Mouse (Mus musculus) stomach, postnatal 0 days (tissue): ENCODE measurements around the gene Acbd6. TPM values are rescaled to one million over a fixed set of nuclear protein-coding genes. Genes with fewer than 3 reads are reported as not detected.
A peak's percentile ranks its signal among the peaks of the same experiment; 100 is the strongest.

Experiments used
- ATAC-seq: fragments of 200-750 bp; cut with Nextera tagmentation; 2 replicates; pipeline ENCODE4 v1.8.0; 2017; ENCODE audit not compliant: low FRiP score, low TSS enrichment
- DNase-seq: peaks from one replicate; pipeline ENCODE4 v3.0.0-alpha.2; 2016; ENCODE audit warnings: low spot score
- H3K27ac ChIP-seq: fragments of 300-500 bp; sonication (generic); replicated peaks from 2 replicates; pipeline ENCODE4 v1.5.1; 2014; ENCODE audit warnings: mild to moderate bottlenecking, control low read depth
- H3K27me3 ChIP-seq: fragments of 300-500 bp; sonication (generic); 2 replicates; pipeline ENCODE4 v1.6.1; 2014; ENCODE audit warnings: low read length; ENCODE audit not compliant: control insufficient read depth, insufficient read depth
- H3K36me3 ChIP-seq: fragments of 300-500 bp; sonication (generic); 2 replicates; pipeline ENCODE4 v1.6.1; 2014; ENCODE audit warnings: low read length, mixed read lengths; ENCODE audit not compliant: control insufficient read depth, insufficient read depth
- H3K4me1 ChIP-seq: fragments of 300-500 bp; sonication (generic); replicated peaks from 2 replicates; pipeline ENCODE4 v1.6.1; 2014; ENCODE audit warnings: antibody characterized with exemption; ENCODE audit not compliant: control insufficient read depth, insufficient read depth
- H3K4me2 ChIP-seq: fragments of 300-500 bp; sonication (generic); replicated peaks from 2 replicates; pipeline ENCODE4 v1.6.1; 2014; ENCODE audit warnings: low read depth, mild to moderate bottlenecking, control low read depth, moderate library complexity
- H3K4me3 ChIP-seq: fragments of 300-500 bp; sonication (generic); 2 replicates; pipeline ENCODE4 v1.5.1; 2014; ENCODE audit warnings: low read depth, low read length, control low read depth
- H3K9ac ChIP-seq: fragments of 300-500 bp; sonication (generic); 2 replicates; pipeline ENCODE4 v1.6.1; 2014; ENCODE audit warnings: mild to moderate bottlenecking, low read length, control low read depth, mixed read lengths
- H3K9me3 ChIP-seq: fragments of 300-500 bp; sonication (generic); 2 replicates; pipeline ENCODE4 v1.6.1; 2016; ENCODE audit warnings: low read length; ENCODE audit not compliant: control insufficient read depth
- CTCF ChIP-seq: IDR thresholded peaks from 2 replicates; pipeline ENCODE4 v1.5.1; 2016; ENCODE audit warnings: antibody characterized with exemption, low read depth, mild to moderate bottlenecking, moderate library complexity
- EP300 ChIP-seq: optimal IDR thresholded peaks from 2 replicates; pipeline ENCODE3; 2016; ENCODE audit warnings: antibody characterized with exemption
- WGBS: fragments of 180-500 bp; shearing (Covaris S2); extraction: QIAGEN DNeasy Blood & Tissue Kit; methylation state at CpG from one replicate; pipeline ENCODE4 v1.1.7; 2014; 5-methylcytosine and 5-hydroxymethylcytosine counted together
- polyA plus RNA-seq: library from polyadenylated mRNA; unstranded; fragments of >200 nt; fragmentation: Nextera tagmentation; extraction: Ambion mirVana; gene quantifications from 2 replicates; pipeline ENCODE4 v1.2.1, GENCODE M21; 2015

Acbd6 gene
- 55.9 and 57.6 TPM in 2 replicates for polyA plus RNA-seq

DNA sequence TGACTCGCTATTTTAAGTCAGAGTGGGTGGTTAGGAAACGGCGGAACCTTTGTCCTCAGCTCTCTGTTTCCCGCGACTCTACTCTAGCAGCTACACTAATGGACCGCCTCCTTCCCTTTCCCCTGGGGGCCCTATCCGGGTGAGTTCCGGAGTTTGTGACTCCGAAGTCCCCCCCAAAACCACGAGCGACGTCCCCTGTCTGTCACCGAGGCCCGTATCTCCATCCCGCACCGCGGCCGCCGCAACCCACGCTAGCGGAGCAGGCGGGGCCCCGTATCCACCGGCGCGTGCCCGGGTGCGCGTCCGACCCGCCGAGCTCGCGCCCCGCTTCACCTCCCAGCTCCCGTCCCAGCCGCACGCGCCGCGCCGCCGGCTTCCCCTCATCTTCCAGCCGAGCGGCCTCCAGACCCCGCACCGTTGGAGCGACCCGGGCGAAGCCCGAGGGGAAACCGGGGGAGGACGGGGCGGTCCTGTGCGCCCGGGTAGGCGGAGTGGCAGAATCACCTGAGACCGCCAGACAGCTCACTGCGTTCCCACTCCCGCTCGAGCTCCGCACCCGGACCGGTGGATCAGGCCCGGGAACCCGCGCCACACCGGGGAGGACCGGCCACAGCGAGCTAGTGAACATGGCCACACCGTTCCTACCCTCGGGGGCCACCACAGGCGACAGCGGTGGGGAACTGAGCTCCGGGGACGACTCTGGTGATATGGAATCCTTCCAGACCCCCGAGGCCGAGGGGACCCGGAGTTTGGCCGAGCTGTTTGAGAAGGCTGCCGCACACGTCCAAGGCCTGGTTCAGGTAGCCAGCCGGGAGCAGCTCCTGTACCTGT, at the start of gene Acbd6:
TSS of gene Acbd6 (plus strand) at position 109 of the 831 bp plus-strand sequence.
- H3K4me3 ChIP-seq = peak within 1 kb of the TSS; percentile 70
- H3K9me3 ChIP-seq = no peaks in the 10 kb centered on the region
- H3K27me3 ChIP-seq = no peaks in the 10 kb centered on the region
- H3K4me1 ChIP-seq = no peaks in the 10 kb centered on the region
- no peaks in the 10 kb centered on the region for H3K36me3 ChIP-seq
- DNase-seq (peak; percentile 78), ATAC-seq (peak; percentile 92)
- under 1% methylated on average over 83 of the region's 83 CpGs for WGBS
- peak within 1 kb of the TSS; percentile 83 for H3K9ac ChIP-seq
- H3K27ac ChIP-seq = peak within 1 kb of the TSS; percentile 79
- TF ChIP-seq EP300 (no peak), CTCF (no peak)
- H3K4me2 ChIP-seq = peak within 1 kb of the TSS; percentile 96

DNA sequence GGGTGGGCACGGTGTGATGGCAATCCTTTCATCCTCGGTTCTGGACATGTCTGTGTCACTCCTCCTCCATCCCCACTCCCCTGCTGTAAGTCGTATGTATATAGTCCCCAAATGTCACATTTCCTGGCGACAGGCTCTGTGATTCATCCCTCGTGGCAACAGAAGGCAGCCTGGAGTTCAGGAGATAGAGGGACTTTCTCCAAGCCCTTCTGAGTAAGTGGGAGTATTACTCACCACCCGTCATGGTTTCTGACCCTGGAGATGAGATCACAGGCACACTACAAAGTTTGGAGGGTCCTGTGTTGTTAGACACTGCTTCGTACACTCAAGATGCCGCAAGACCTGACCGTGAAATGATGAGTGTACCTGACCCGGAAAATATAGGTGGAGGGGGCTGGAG, 47.7 kb upstream of the Acbd6 start:
- H3K9ac ChIP-seq = no peak overlapping the region

DNA sequence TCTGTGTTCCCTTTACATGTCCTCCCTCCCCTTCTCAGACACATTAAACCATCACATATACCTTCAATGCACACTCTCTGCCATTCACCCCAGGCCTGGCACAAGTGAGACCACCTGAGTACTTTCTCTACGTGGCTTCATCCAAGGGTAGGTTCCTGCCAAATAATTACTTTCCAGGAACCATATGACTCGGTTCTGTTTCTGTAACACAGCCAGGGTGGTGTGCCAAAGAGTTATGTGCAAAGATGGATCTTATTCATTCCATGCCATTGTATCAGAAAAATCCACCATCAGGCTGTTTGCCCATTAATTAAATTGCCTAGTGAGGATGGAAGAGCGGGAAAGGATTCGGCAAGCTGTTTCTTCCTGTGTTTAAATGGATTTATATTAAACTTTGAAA, 42.1 kb upstream of the Acbd6 start:
- no peak for TF ChIP-seq EP300
- TF ChIP-seq CTCF = no peak
- 79% methylated on average over 4 of the region's 4 CpGs for WGBS
- ATAC-seq = no peak

More for the DNA sequence above, 47.7 kb upstream of the Acbd6 start:
- WGBS = 65% methylated on average over 10 of the region's 10 CpGs
- no peak for TF ChIP-seq CTCF
- no peak for TF ChIP-seq EP300
- H3K4me1 ChIP-seq = no peaks in the 10 kb centered on the region; the same call in 1 of the 2 replicates
- H3K27me3 ChIP-seq = no peaks in the 10 kb centered on the region
- H3K36me3 ChIP-seq = no peaks in the 10 kb centered on the region
- no peak overlapping the region for H3K4me3 ChIP-seq
- DNase-seq (no peak), ATAC-seq (no peak)
- H3K9me3 ChIP-seq = no peaks in the 10 kb centered on the region
- H3K4me2 ChIP-seq = no peak overlapping the region
- no peak overlapping the region for H3K27ac ChIP-seq

DNA sequence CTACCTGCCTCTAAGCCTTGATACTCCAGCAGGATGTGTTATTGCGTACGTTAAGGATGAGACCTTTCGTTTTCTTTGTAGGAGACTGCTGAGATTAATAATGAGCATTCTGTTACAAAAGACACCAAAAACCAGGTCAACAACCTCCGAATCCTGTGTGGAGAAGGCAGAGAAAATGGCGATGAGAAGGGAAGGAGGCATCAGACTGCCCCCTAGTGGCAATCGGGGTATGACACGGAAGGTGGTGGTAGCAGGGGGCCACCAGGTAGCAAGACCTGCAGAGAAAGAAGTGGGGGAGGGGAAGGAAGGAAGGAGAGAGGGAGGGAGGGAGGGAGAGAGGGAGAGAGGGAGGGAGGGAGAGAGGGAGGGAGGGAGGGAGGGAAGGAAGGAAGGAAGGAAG, 41.3 kb upstream of the Acbd6 start:
- DNase-seq = peak; percentile 41
- WGBS = 43% methylated on average over 7 of the region's 7 CpGs
- no peak overlapping the region for H3K9ac ChIP-seq
- no peak overlapping the region for H3K27ac ChIP-seq
- no peaks in the 10 kb centered on the region for H3K36me3 ChIP-seq
- no peak overlapping the region for H3K4me2 ChIP-seq
- H3K4me1 ChIP-seq = no peaks in the 10 kb centered on the region
- no peak for ATAC-seq
- no peak overlapping the region for H3K4me3 ChIP-seq
- H3K9me3 ChIP-seq = no peaks in the 10 kb centered on the region
- no peak for TF ChIP-seq EP300
- TF ChIP-seq CTCF = peak; percentile 77
- H3K27me3 ChIP-seq = no peaks in the 10 kb centered on the region

More for the DNA sequence above, 42.1 kb upstream of the Acbd6 start:
- no peaks in the 10 kb centered on the region for H3K27me3 ChIP-seq
- H3K4me2 ChIP-seq = no peak overlapping the region
- no peaks in the 10 kb centered on the region for H3K4me1 ChIP-seq
- DNase-seq = no peak
- H3K9me3 ChIP-seq = no peaks in the 10 kb centered on the region
- H3K9ac ChIP-seq = no peak overlapping the region
- no peaks in the 10 kb centered on the region for H3K36me3 ChIP-seq
- no peak overlapping the region for H3K4me3 ChIP-seq
- no peak overlapping the region for H3K27ac ChIP-seq

DNA sequence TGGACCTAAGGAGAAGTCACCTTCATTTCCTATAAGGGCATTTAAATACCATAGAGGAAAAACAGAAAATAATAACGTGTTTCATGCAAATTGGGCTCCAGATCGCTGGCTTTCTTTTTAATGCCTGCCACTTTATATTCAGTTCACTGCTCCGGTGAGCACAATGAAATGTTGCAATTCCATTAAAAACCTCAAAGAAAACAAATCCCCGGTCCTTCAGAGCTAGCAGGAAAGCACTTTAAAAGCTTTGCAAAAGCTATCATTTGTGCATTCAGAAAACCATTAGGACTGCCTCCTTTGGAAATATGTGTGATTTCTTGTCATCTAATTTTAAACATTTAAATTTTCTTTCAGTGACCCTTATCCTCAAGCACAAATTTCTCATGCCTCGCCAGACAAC, 40.9 kb upstream of the Acbd6 start:
- no peak overlapping the region for H3K27ac ChIP-seq
- no peaks in the 10 kb centered on the region for H3K9me3 ChIP-seq
- no peak for TF ChIP-seq EP300
- H3K4me1 ChIP-seq = no peaks in the 10 kb centered on the region
- WGBS = 61% methylated on average over 5 of the region's 5 CpGs
- no peaks in the 10 kb centered on the region for H3K36me3 ChIP-seq
- no peak overlapping the region for H3K4me2 ChIP-seq
- no peaks in the 10 kb centered on the region for H3K27me3 ChIP-seq
- H3K9ac ChIP-seq = no peak overlapping the region
- no peak overlapping the region for H3K4me3 ChIP-seq
- ATAC-seq (no peak), DNase-seq (no peak)

DNA sequence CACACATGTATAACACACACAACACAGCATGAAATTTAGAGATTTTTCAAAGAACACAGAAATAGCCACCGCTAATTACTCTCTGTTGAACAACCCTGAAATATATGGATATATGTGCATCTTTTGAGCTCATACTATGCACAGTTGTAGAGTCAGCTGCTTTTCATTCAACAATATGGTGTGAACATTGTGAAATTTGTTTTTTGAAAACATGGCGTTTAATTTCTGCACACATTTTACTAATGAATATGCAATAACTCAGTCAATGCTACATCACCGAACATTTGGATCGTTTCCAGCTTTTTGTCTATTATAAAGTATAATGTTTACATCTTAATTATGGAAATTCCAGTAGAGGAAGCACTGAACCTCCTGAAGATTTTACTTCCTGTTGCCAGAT, 37.6 kb upstream of the Acbd6 start:
- TF ChIP-seq EP300 = no peak
- TF ChIP-seq CTCF = no peak
- DNase-seq = no peak
- WGBS = 90% methylated on average over 4 of the region's 4 CpGs

More for the DNA sequence above, 37.6 kb upstream of the Acbd6 start:
- Histone ChIP-seq H3K27me3 (no peaks in the 10 kb centered on the region), H3K9ac (no peak overlapping the region), H3K4me1 (no peaks in the 10 kb centered on the region), H3K4me2 (no peak overlapping the region), H3K4me3 (no peak overlapping the region), H3K9me3 (no peaks in the 10 kb centered on the region), H3K36me3 (no peaks in the 10 kb centered on the region), H3K27ac (no peak overlapping the region)
- no peak for ATAC-seq
